Mouse (Mus musculus) midbrain, postnatal 0 days (tissue): Measurements from ENCODE around the gene Fbxo42. TPM values are rescaled to one million over a fixed set of nuclear protein-coding genes. Genes with fewer than 3 reads are reported as not detected.

Experiments
- ATAC-seq: fragments of 200-750 bp; cut with Nextera tagmentation; 2 replicates; pipeline ENCODE4 v1.8.0; 2017; ENCODE audit warnings: moderate number of reproducible peaks, mild to moderate bottlenecking, moderate TSS enrichment, moderate library complexity; ENCODE audit not compliant: low FRiP score
- DNase-seq: peaks from one replicate; pipeline ENCODE4 v3.0.0-alpha.2; 2015; ENCODE audit warnings: low spot score
- H3K27ac ChIP-seq: fragments of 300-500 bp; sonication (generic); 2 replicates; pipeline ENCODE4 v1.5.1; 2014; ENCODE audit warnings: low read depth, mild to moderate bottlenecking, low read length, mixed read lengths
- H3K27me3 ChIP-seq: fragments of 300-500 bp; sonication (generic); 2 replicates; pipeline ENCODE4 v1.6.1; 2014; ENCODE audit warnings: low read length, control low read depth, mixed read lengths; ENCODE audit not compliant: insufficient read depth
- H3K36me3 ChIP-seq: fragments of 300-500 bp; sonication (generic); 2 replicates; pipeline ENCODE4 v1.6.1; 2014; ENCODE audit warnings: low read length, control low read depth, mixed read lengths; ENCODE audit not compliant: insufficient read depth
- H3K4me1 ChIP-seq: fragments of 300-500 bp; sonication (generic); 2 replicates; pipeline ENCODE4 v1.6.1; 2014; ENCODE audit warnings: mild to moderate bottlenecking, control low read depth, antibody characterized with exemption, low read length, mixed read lengths; ENCODE audit not compliant: insufficient read depth
- H3K4me2 ChIP-seq: fragments of 300-500 bp; sonication (generic); 2 replicates; pipeline ENCODE4 v1.6.1; 2014; ENCODE audit warnings: low read depth, mild to moderate bottlenecking, low read length, mixed read lengths; ENCODE audit not compliant: poor library complexity, severe bottlenecking
- H3K4me3 ChIP-seq: fragments of 300-500 bp; sonication (generic); 2 replicates; pipeline ENCODE4 v1.5.1; 2014; ENCODE audit warnings: low read depth, mild to moderate bottlenecking, low read length, moderate library complexity
- H3K9ac ChIP-seq: fragments of 300-500 bp; sonication (generic); replicated peaks from 2 replicates; pipeline ENCODE4 v1.6.1; 2014; ENCODE audit warnings: mild to moderate bottlenecking, low read length, moderate library complexity, mixed read lengths; ENCODE audit not compliant: poor library complexity, severe bottlenecking
- H3K9me3 ChIP-seq: fragments of 300-500 bp; sonication (generic); 2 replicates; pipeline ENCODE4 v1.6.1; 2016; ENCODE audit warnings: low read length, control low read depth
- CTCF ChIP-seq: IDR thresholded peaks from 2 replicates; pipeline ENCODE4 v1.5.1; 2016; ENCODE audit warnings: antibody characterized with exemption, mild to moderate bottlenecking
- WGBS: fragments of 180-500 bp; shearing (Covaris S2); extraction: QIAGEN DNeasy Blood & Tissue Kit; methylation state at CpG from one replicate; pipeline ENCODE4 v1.1.7; 2014; 5-methylcytosine and 5-hydroxymethylcytosine counted together
- polyA plus RNA-seq: library from polyadenylated mRNA; unstranded; fragments of >200 nt; fragmentation: Nextera tagmentation; extraction: Ambion mirVana; gene quantifications from 2 replicates; pipeline ENCODE4 v1.2.1, GENCODE M21; 2015
- total RNA-seq: library from RNA; depleted of rRNA; stranded (reverse); fragments of >200 nt; gene quantifications from 2 replicates; pipeline ENCODE4 v1.2.3, GENCODE M21; 2014

Fbxo42 gene
- total and polyA plus RNA-seq, 2 experiments from 2014 or later: 17.7 to 26.6 TPM

- Histone ChIP-seq H3K4me3 (no peak overlapping the region), H3K36me3 (peaks cover 4% of the 10 kb centered on the region; the same call in 1 of the 2 replicates), H3K27me3 (no peaks in the 10 kb centered on the region), H3K4me2 (no peak overlapping the region), H3K9ac (no peak overlapping the region), H3K4me1 (no peaks in the 10 kb centered on the region), H3K9me3 (no peaks in the 10 kb centered on the region), H3K27ac (no peak overlapping the region)
- no peak for ATAC-seq
- no peak for TF ChIP-seq CTCF
- 85% methylated on average over 7 of the region's 7 CpGs for WGBS
- no peak for DNase-seq
These were observed 25.1 kb upstream of the Fbxo42 start for GRCm38 (mm10) chr4:141122663-141123062.

- TF ChIP-seq CTCF: no peak
- Histone ChIP-seq H3K4me3 (no peak overlapping the region), H3K4me1 (no peaks in the 10 kb centered on the region), H3K27me3 (no peaks in the 10 kb centered on the region), H3K9me3 (no peaks in the 10 kb centered on the region), H3K4me2 (no peak overlapping the region), H3K27ac (no peak overlapping the region), H3K9ac (no peak overlapping the region), H3K36me3 (0 out of 2 replicates have a peak, but pooled peaks cover 3% of the 10 kb centered on the region)
- DNase-seq: no peak
- no peak for ATAC-seq
- WGBS: 33% methylated on average over 1 of the region's 1 CpGs
These were observed 24.6 kb upstream of the Fbxo42 start for GRCm38 (mm10) chr4:141123065-141123464.

GRCm38 (mm10) chr4:141129190-141129710 is 18.5 kb upstream of the Fbxo42 start:
- Histone ChIP-seq H3K9ac (no peak overlapping the region), H3K4me1 (no peaks in the 10 kb centered on the region; the same call in 1 of the 2 replicates), H3K4me3 (no peak overlapping the region), H3K9me3 (no peaks in the 10 kb centered on the region), H3K4me2 (no peak overlapping the region), H3K27me3 (no peaks in the 10 kb centered on the region), H3K27ac (no peak overlapping the region), H3K36me3 (no peaks in the 10 kb centered on the region)
- 82% methylated on average over 6 of the region's 6 CpGs for WGBS
- DNase-seq (no peak), ATAC-seq (no peak)
- TF ChIP-seq CTCF: no peak

DNA sequence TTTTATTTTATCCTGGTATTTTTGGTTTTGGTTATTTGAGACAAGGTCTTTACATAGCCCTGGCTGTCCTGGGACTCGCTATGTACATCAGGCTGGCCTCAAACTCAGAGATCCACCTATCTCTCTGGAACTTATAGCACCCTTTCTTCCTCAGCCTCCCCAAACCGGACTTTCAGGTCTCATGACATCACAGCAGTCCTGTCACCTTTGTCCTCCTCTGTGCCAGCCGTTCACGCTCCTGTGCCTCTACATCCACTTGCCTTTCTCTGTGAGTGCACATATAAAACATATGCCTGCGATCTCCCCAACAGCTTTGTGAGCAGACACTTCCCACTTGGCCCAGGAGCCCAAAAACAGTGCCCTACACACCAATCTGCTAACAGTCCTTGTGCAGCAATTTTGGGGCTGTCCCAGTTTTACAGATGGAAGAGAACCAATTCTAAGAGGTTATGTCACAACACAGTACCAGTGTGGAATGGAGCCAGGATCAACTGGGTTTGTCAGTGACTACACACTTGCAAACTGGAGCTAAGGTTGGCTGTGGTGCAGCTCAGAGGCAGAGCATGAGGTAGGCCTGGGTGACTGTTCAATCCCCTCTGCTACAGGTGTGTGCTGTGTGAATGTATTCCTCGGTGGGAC is 16.9 kb upstream of the Fbxo42 start:
- ATAC-seq: no peak
- Histone ChIP-seq H3K4me2 (no peak overlapping the region), H3K36me3 (no peaks in the 10 kb centered on the region), H3K27me3 (no peaks in the 10 kb centered on the region), H3K4me3 (no peak overlapping the region), H3K9me3 (no peaks in the 10 kb centered on the region), H3K9ac (no peak overlapping the region), H3K4me1 (no peaks in the 10 kb centered on the region; the same call in 1 of the 2 replicates), H3K27ac (peak overlapping the region; percentile 47)
- peak; percentile 31 for DNase-seq
- 81% methylated on average over 6 of the region's 6 CpGs for WGBS
- no peak for TF ChIP-seq CTCF

- Histone ChIP-seq H3K27ac (peak overlapping the region; percentile 47; the same call in 1 of the 2 replicates), H3K36me3 (no peaks in the 10 kb centered on the region), H3K4me1 (no peaks in the 10 kb centered on the region; the same call in 1 of the 2 replicates), H3K9me3 (no peaks in the 10 kb centered on the region), H3K9ac (no peak overlapping the region), H3K4me2 (no peak overlapping the region), H3K4me3 (no peak overlapping the region), H3K27me3 (no peaks in the 10 kb centered on the region)
- DNase-seq (no peak), ATAC-seq (no peak)
- no peak for TF ChIP-seq CTCF
- 60% methylated on average over 5 of the region's 5 CpGs for WGBS
These were observed 16.1 kb upstream of the Fbxo42 start for GRCm38 (mm10) chr4:141131531-141132061.

- no peaks in the 10 kb centered on the region for H3K27me3 ChIP-seq
- no peak for TF ChIP-seq CTCF
- H3K9me3 ChIP-seq: no peaks in the 10 kb centered on the region
- no peak overlapping the region for H3K4me3 ChIP-seq
- ATAC-seq (no peak), DNase-seq (no peak)
- peaks cover 3% of the 10 kb centered on the region; the same call in 1 of the 2 replicates for H3K4me1 ChIP-seq
- WGBS: 56% methylated on average over 8 of the region's 8 CpGs
- H3K36me3 ChIP-seq: no peaks in the 10 kb centered on the region
- H3K9ac ChIP-seq: no peak overlapping the region
- no peak overlapping the region for H3K4me2 ChIP-seq
- H3K27ac ChIP-seq: peak overlapping the region; percentile 26; the same call in 1 of the 2 replicates
These were observed 15.5 kb upstream of the Fbxo42 start for GRCm38 (mm10) chr4:141132191-141132590.
